Mouse (Mus musculus) heart, adult 11 months (tissue): ENCODE results near the gene 4930447C04Rik.
A peak's percentile ranks its signal among the peaks of the same experiment; 100 is the strongest.

Experiments
- DNase-seq: peaks from one replicate; pipeline ENCODE4 v3.0.0; 2022

Gene 4930447C04Rik

GRCm38 (mm10) chr12:72942171-72942570, 1.6 kb upstream of the 4930447C04Rik start:
- no peak for DNase-seq

- DNase-seq: no peak
Observed at GRCm38 (mm10) chr12:72941398-72942051, 951 bp upstream of the 4930447C04Rik start.

- DNase-seq: no peak
Observed at GRCm38 (mm10) chr12:72940822-72941397, 336 bp upstream of the 4930447C04Rik start.

GRCm38 (mm10) chr12:72939616-72940015, 958 bp downstream of the 4930447C04Rik start, which contains the start of gene Six6:
Gene Six6 (plus strand): TSS chr12:72939892.
- DNase-seq: no peak

- no peak for DNase-seq
Observed at GRCm38 (mm10) chr12:72938600-72939490, 1.7 kb downstream of the 4930447C04Rik start.

GRCm38 (mm10) chr12:72938176-72938575, 2.4 kb downstream of the 4930447C04Rik start:
- DNase-seq: no peak

- no peak for DNase-seq
Observed at GRCm38 (mm10) chr12:72937537-72938120, 2.9 kb downstream of the 4930447C04Rik start.

- no peak for DNase-seq
Observed at GRCm38 (mm10) chr12:72936751-72937150, 3.8 kb downstream of the 4930447C04Rik start.

- DNase-seq: no peak
Observed at GRCm38 (mm10) chr12:72917159-72917993, 23.2 kb downstream of the 4930447C04Rik start.

- DNase-seq: peak; percentile 59
Observed at GRCm38 (mm10) chr12:72854377-72855032, 86.1 kb downstream of the 4930447C04Rik start.

- DNase-seq: peak; percentile 69
Observed at GRCm38 (mm10) chr12:72853406-72854076, 87.0 kb downstream of the 4930447C04Rik start.

GRCm38 (mm10) chr12:72852264-72852663, 88.3 kb downstream of the 4930447C04Rik start:
- DNase-seq: peak; percentile 16

- DNase-seq: peak; percentile 68
Observed at GRCm38 (mm10) chr12:72850146-72850545, 90.4 kb downstream of the 4930447C04Rik start.

- peak; percentile 90 for DNase-seq
Observed at GRCm38 (mm10) chr12:72847725-72848124, 92.8 kb downstream of the 4930447C04Rik start.

- peak; percentile 61 for DNase-seq
Observed at GRCm38 (mm10) chr12:72845946-72846345, 94.6 kb downstream of the 4930447C04Rik start.

GRCm38 (mm10) chr12:72843973-72844620, 96.5 kb downstream of the 4930447C04Rik start:
- DNase-seq: peak; percentile 100

- DNase-seq: no peak
Observed at GRCm38 (mm10) chr12:72843555-72843954, 97.0 kb downstream of the 4930447C04Rik start.

- peak; percentile 44 for DNase-seq
Observed at GRCm38 (mm10) chr12:72843135-72843534, 97.4 kb downstream of the 4930447C04Rik start.

GRCm38 (mm10) chr12:72841500-72841899, 99.1 kb downstream of the 4930447C04Rik start:
- DNase-seq: no peak

- DNase-seq: peak; percentile 67
Observed at GRCm38 (mm10) chr12:72837302-72837701, 103.3 kb downstream of the 4930447C04Rik start.
